Mouse (Mus musculus): ENCODE results near the gene Tiam1.

DNA sequence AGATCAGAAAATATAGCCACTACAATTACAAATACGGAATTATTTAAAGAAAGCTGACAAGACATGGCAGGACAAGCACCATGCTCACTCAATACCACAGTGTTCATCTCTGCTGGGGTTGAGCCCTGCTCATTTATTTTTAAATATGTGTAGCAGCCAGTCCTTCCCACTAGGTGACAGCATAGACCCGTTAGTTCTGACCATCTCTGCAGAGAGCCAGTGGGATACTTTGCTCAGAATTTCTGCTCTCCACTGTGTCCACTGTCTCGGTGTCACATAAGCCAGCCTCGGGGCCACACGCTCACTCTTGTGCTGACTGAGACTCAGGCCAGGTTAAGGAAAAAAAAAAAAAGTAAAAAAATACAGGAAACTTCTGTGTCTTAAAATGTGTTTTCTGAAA is 299.0 kb downstream of the Tiam1 start:
- TF ChIP-seq POLR2A (IDR thresholded peaks at IDR 0.05; ENCODE audit: extremely low read depth, insufficient read depth, low read length) (no peak), CTCF (IDR thresholded peaks at IDR 0.05; ENCODE audit: low read depth, low read length) (peak; percentile 59)
